Mouse (Mus musculus) ES-E14 (cell line): ENCODE measurements around the gene Gpr152.

Experiments
- HCFC1 ChIP-seq: IDR thresholded peaks from 2 replicates; pipeline ENCODE4 v1.6.1; 2012; ENCODE audit warnings: low read length, inconsistent platforms, borderline replicate concordance; ENCODE audit not compliant: insufficient read depth
- ZNF384 ChIP-seq: IDR thresholded peaks from 2 replicates; pipeline ENCODE4 v1.6.1; 2012; ENCODE audit warnings: low read depth, low read length, inconsistent platforms

DNA sequence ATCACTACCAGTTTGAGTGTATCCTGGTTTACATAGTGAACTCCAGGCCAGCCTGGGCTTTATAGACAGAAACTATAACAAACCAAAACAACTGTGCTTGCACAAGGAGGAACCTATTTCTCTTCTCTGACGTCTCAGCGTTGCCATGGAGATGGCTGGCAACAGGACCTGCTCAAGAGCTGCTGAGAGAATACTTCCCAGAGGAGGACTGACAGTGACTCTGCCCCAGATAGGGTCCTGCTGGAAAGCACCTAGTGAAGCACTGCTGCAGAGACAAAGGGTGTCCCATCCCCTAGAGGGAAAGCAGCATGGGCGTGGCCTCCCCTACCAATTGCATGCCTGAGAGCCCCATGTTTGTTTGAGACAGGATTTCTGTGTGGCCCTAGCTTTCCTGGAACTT, 42.3 kb downstream of the Gpr152 start:
- TF ChIP-seq ZNF384, result no peak
- TF ChIP-seq HCFC1, result no peak
